Mouse (Mus musculus): ENCODE results near the gene Shkbp1.
A peak's percentile ranks its signal among the peaks of the same experiment; 100 is the strongest.

- TF ChIP-seq CEBPB (IDR thresholded peaks at IDR 0.05; ENCODE audit: insufficient read depth, poor library complexity, severe bottlenecking): no peak
- no peak for TF ChIP-seq POLR2A (IDR thresholded peaks at IDR 0.05; ENCODE audit: insufficient read length, low read depth)
- TF ChIP-seq USF1 (IDR thresholded peaks at IDR 0.05; ENCODE audit: low read depth): no peak
- TF ChIP-seq REST (IDR thresholded peaks at IDR 0.05; ENCODE audit: insufficient read depth, insufficient read length): peak; percentile 93
- TF ChIP-seq E2F4 (IDR thresholded peaks at IDR 0.05; ENCODE audit: insufficient read depth): no peak
- no peak for TF ChIP-seq MYOG (IDR thresholded peaks at IDR 0.05; ENCODE audit: control insufficient read depth in 1 of 3, insufficient read depth in 1 of 3, insufficient read length in 2 of 3, low read depth in 2 of 3)
- no peak for TF ChIP-seq MAX (IDR thresholded peaks at IDR 0.05; ENCODE audit: low read depth)
- TF ChIP-seq TCF3 (IDR thresholded peaks at IDR 0.05; ENCODE audit: insufficient read length, low read depth): no peak
- no peak for TF ChIP-seq TCF12 (IDR thresholded peaks at IDR 0.05; ENCODE audit: insufficient read depth, poor library complexity, severe bottlenecking)
- no peak for TF ChIP-seq MYOD1 (IDR thresholded peaks at IDR 0.05; ENCODE audit: control insufficient read depth in 1 of 3, insufficient read length in 2 of 3, low read depth in 2 of 3)
Measured at GRCm38 (mm10) chr7:27396184-27397047, 40.6 kb upstream of the Shkbp1 start.
